Mouse (Mus musculus): ENCODE measurements at regions not wholly inside any gene's neighbourhood (a gene's known extent, or its start where the extent isn't known, plus 50 kb on each side); places are given as distances from the start of the nearest gene placed in this dataset.
A peak's percentile ranks its signal among the peaks of the same experiment; 100 is the strongest.

DNA sequence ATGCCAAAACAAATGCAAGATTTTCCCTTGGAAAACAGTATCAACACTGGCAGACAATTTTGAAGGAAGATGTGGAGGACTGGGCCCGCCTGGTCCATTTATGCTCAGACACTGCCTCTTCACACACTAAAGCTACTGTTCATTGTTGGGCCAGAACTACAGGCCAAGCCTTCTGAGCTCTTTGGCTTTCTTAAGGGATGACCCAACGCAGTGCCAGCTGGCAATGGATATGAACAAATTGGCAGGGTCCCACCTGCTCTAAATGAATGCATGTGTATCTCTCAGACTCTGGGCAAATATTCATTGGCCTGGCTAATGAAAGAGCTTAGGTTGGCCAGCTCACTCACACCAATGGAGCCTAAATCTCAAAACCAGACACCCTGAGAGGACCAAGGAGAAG is 190.0 kb upstream of the Sfrp2 start:
- no peaks in the 10 kb centered on the region for H3K36me3 ChIP-seq
- H3K27me3 ChIP-seq (ENCODE audit: insufficient read depth, poor library complexity, severe bottlenecking) = peaks cover 46% of the 10 kb centered on the region
- no peak overlapping the region for H3K4me3 ChIP-seq
- no peak for DNase-seq (ENCODE audit: low spot score)
- peaks cover 7% of the 10 kb centered on the region for H3K4me1 ChIP-seq (replicated peaks)
- WGBS = 91% methylated on average over 2 of the region's 2 CpGs
- H3K9me3 ChIP-seq = no peaks in the 10 kb centered on the region
- no peak overlapping the region for H3K27ac ChIP-seq

DNA sequence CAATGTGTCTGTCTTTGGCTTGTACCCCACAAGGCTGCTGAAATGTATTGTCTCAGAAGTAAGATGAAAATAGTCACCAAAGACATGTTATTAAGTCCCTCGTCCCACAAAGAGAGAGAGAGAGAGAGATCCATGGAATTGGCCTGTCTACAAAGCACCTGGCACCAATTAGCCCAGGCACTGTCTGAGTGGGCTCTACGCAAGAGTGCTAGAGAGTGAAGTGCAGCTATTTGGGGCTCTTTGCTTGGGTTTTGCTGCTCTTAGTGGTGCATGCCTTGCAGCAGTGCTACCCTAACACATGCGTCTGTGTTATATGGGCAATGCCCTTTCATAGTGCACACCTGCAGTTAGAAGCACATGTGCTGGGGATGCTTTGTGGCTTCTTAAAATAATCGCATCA is 185.4 kb upstream of the Sfrp2 start:
- DNase-seq (ENCODE audit: low spot score) = no peak
- Histone ChIP-seq H3K27me3 (ENCODE audit: insufficient read depth, poor library complexity, severe bottlenecking) (peaks cover 56% of the 10 kb centered on the region), H3K4me1 (replicated peaks) (peaks cover 31% of the 10 kb centered on the region), H3K27ac (no peak overlapping the region), H3K36me3 (no peaks in the 10 kb centered on the region), H3K4me3 (no peak overlapping the region), H3K9me3 (no peaks in the 10 kb centered on the region)
- WGBS = 69% methylated on average over 4 of the region's 4 CpGs

DNA sequence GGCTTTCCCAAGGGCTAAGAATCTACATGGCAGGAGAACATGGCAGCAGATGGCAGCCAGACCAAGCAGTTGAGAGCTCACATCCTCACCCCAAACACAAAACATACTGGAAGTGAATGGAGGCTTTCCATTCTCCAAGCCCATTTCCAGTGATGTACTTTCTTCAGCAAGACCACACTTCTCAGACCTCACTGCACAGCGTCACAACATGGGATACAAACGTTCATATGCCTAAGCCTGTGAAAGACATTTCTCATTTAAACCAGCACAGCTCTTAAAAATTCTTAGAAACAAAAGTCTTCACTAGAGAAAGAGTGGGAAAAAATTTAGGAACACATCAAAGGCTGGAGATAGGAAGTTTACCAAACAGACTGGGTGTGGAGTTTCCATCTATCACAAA is 183.9 kb upstream of the Sfrp2 start:
- peaks cover 67% of the 10 kb centered on the region for H3K27me3 ChIP-seq (ENCODE audit: insufficient read depth, poor library complexity, severe bottlenecking)
- H3K27ac ChIP-seq = no peak overlapping the region
- peaks cover 31% of the 10 kb centered on the region for H3K4me1 ChIP-seq (replicated peaks)
- no peaks in the 10 kb centered on the region for H3K9me3 ChIP-seq
- DNase-seq (ENCODE audit: low spot score) = no peak
- H3K36me3 ChIP-seq = no peaks in the 10 kb centered on the region
- WGBS = 57% methylated on average over 2 of the region's 2 CpGs
- no peak overlapping the region for H3K4me3 ChIP-seq

DNA sequence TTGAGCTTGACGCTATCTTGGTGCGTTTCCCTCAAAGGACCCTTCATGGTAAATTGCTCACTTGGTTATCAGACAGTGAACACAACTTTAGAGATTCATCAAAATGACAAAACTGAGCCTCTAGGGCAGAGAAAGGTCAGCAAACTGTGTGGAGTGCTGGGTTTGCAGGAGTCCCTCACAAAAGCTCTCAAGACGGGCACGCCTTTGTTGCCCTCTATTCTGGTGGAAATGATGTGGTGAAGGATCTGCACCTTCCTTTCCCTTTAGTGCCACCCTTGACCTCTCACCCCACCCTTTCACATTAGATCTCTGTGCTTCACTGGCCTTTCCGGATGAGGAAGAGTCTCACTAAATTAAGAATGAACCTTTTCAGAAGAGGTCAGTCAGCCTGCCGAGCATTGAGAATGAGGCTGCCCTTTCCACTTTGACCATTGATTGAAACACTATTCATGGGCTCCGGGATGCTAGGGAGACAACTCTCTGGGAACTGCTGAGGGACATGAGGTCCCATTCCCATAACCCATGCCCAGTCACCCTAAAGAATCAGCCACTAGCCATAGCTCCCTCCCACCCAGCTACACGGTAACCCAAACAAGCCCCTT is 182.9 kb upstream of the Sfrp2 start:
- H3K4me1 ChIP-seq (replicated peaks) = peaks cover 31% of the 10 kb centered on the region
- no peaks in the 10 kb centered on the region for H3K9me3 ChIP-seq
- H3K36me3 ChIP-seq = no peaks in the 10 kb centered on the region
- no peak overlapping the region for H3K27ac ChIP-seq
- peaks cover 64% of the 10 kb centered on the region for H3K27me3 ChIP-seq (ENCODE audit: insufficient read depth, poor library complexity, severe bottlenecking)
- DNase-seq (ENCODE audit: low spot score) = peak; percentile 82
- no peak overlapping the region for H3K4me3 ChIP-seq
- 22% methylated on average over 8 of the region's 8 CpGs for WGBS

- 51% methylated on average over 5 of the region's 5 CpGs for WGBS
- H3K27ac ChIP-seq = no peak overlapping the region
- DNase-seq (ENCODE audit: low spot score) = no peak
- peaks cover 39% of the 10 kb centered on the region for H3K27me3 ChIP-seq (ENCODE audit: insufficient read depth, poor library complexity, severe bottlenecking)
- no peak overlapping the region for H3K4me3 ChIP-seq
- H3K9me3 ChIP-seq = no peaks in the 10 kb centered on the region
- no peaks in the 10 kb centered on the region for H3K36me3 ChIP-seq
- H3K4me1 ChIP-seq (replicated peaks) = peaks cover 32% of the 10 kb centered on the region
These were observed 180.0 kb upstream of the Sfrp2 start for GRCm38 (mm10) chr3:83586086-83586485.

GRCm38 (mm10) chr3:83586551-83586950 is 179.6 kb upstream of the Sfrp2 start:
- WGBS = 81% methylated on average over 4 of the region's 4 CpGs
- Histone ChIP-seq H3K9me3 (0 out of 2 replicates have a peak, but pooled peaks cover 2% of the 10 kb centered on the region), H3K27me3 (ENCODE audit: insufficient read depth, poor library complexity, severe bottlenecking) (peaks cover 35% of the 10 kb centered on the region), H3K4me3 (no peak overlapping the region), H3K27ac (0 out of 2 replicates have a peak overlapping the region, but pooled peaks have one; percentile 16), H3K4me1 (replicated peaks) (peaks cover 32% of the 10 kb centered on the region), H3K36me3 (no peaks in the 10 kb centered on the region)
- no peak for DNase-seq (ENCODE audit: low spot score)

DNA sequence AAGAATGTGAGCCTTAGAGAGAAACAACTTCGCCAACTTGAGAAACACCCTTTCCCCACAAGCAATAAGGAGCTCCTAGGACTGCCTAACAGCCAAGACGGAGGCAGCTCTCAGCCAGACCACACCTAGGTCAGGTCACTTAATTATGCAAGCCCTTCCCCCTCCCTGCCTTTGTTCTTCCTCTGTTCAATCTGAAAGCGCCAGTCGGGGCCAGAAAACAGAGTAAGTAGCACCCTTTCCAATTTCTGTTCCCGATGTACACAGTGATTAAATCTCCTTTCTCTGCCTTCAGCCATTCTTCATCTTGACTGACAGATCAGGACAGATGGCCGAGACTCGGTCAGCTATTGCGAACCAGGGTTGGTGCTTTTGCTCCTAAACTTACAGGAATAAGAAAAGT is 177.0 kb upstream of the Sfrp2 start:
- Histone ChIP-seq H3K27ac (peak overlapping the region; percentile 77; the same call in 1 of the 2 replicates), H3K4me1 (replicated peaks) (peaks cover 9% of the 10 kb centered on the region), H3K27me3 (ENCODE audit: insufficient read depth, poor library complexity, severe bottlenecking) (peaks cover 36% of the 10 kb centered on the region), H3K36me3 (no peaks in the 10 kb centered on the region), H3K9me3 (0 out of 2 replicates have a peak, but pooled peaks cover 5% of the 10 kb centered on the region), H3K4me3 (peak overlapping the region; percentile 20; the same call in 1 of the 2 replicates)
- WGBS = 24% methylated on average over 8 of the region's 8 CpGs
- DNase-seq (ENCODE audit: low spot score) = peak; percentile 42

GRCm38 (mm10) chr3:83591206-83591605 is 174.9 kb upstream of the Sfrp2 start:
- H3K27me3 ChIP-seq (ENCODE audit: insufficient read depth, poor library complexity, severe bottlenecking) = peaks cover 20% of the 10 kb centered on the region
- H3K36me3 ChIP-seq = no peaks in the 10 kb centered on the region
- H3K4me1 ChIP-seq (replicated peaks) = peaks cover 9% of the 10 kb centered on the region
- H3K27ac ChIP-seq = no peak overlapping the region
- 92% methylated on average over 7 of the region's 7 CpGs for WGBS
- H3K4me3 ChIP-seq = no peak overlapping the region
- 0 out of 2 replicates have a peak, but pooled peaks cover 5% of the 10 kb centered on the region for H3K9me3 ChIP-seq
- no peak for DNase-seq (ENCODE audit: low spot score)

GRCm38 (mm10) chr3:83593321-83593720 is 172.8 kb upstream of the Sfrp2 start:
- H3K4me1 ChIP-seq (replicated peaks) = peaks cover 9% of the 10 kb centered on the region
- H3K36me3 ChIP-seq = no peaks in the 10 kb centered on the region
- no peak overlapping the region for H3K27ac ChIP-seq
- 80% methylated on average over 5 of the region's 5 CpGs for WGBS
- H3K4me3 ChIP-seq = no peak overlapping the region
- DNase-seq (ENCODE audit: low spot score) = no peak
- peaks cover 3% of the 10 kb centered on the region; the same call in 1 of the 2 replicates for H3K27me3 ChIP-seq (ENCODE audit: insufficient read depth, poor library complexity, severe bottlenecking)
- 0 out of 2 replicates have a peak, but pooled peaks cover 5% of the 10 kb centered on the region for H3K9me3 ChIP-seq

- Histone ChIP-seq H3K27ac (no peak overlapping the region), H3K36me3 (no peaks in the 10 kb centered on the region), H3K27me3 (ENCODE audit: insufficient read depth, poor library complexity, severe bottlenecking) (0 out of 2 replicates have a peak, but pooled peaks cover 9% of the 10 kb centered on the region), H3K4me1 (replicated peaks) (no peaks in the 10 kb centered on the region), H3K4me3 (no peak overlapping the region), H3K9me3 (no peaks in the 10 kb centered on the region)
- 76% methylated on average over 4 of the region's 4 CpGs for WGBS
- DNase-seq (ENCODE audit: low spot score) = no peak
These were observed 164.6 kb upstream of the Sfrp2 start for GRCm38 (mm10) chr3:83601506-83601905.

DNA sequence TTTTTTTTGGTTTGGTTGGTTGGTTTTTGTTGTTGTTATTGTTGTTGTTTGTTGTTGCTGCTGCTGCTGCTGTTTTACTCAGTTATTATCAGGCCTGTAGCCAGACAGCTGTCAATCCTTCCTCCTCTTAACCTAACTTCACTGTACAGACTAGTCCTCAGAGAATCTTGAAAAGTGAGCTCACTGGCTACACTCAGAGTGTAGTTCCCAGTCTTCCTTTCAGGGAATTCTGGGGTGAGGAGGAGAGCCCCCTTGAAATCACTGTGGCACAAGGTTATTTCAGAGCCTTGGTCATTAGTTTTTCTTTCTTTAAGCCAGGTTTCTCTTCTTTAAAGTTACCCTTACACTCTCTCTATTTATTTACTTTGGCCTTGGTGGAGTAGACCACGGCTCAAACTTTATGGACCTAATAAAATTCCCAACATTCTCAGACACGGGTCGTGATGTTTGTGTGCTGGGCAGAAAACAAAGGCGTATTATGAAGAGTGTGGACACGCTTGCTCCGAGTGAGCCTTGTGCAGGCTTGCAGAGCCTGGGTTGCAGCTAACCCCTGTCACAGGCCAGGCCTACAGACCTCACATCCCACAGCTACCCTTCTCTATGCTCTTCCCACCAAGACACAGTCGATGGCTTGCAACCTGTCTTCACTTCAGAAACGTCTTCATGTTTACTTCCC is 156.9 kb upstream of the Sfrp2 start:
- H3K27ac ChIP-seq = no peak overlapping the region; the same call in 1 of the 2 replicates
- no peaks in the 10 kb centered on the region for H3K9me3 ChIP-seq
- no peak overlapping the region for H3K4me3 ChIP-seq
- no peaks in the 10 kb centered on the region for H3K36me3 ChIP-seq
- H3K27me3 ChIP-seq (ENCODE audit: insufficient read depth, poor library complexity, severe bottlenecking) = no peaks in the 10 kb centered on the region
- no peak for DNase-seq (ENCODE audit: low spot score)
- H3K4me1 ChIP-seq (replicated peaks) = peaks cover 12% of the 10 kb centered on the region; the same call in 1 of the 2 replicates
- 75% methylated on average over 8 of the region's 8 CpGs for WGBS

DNA sequence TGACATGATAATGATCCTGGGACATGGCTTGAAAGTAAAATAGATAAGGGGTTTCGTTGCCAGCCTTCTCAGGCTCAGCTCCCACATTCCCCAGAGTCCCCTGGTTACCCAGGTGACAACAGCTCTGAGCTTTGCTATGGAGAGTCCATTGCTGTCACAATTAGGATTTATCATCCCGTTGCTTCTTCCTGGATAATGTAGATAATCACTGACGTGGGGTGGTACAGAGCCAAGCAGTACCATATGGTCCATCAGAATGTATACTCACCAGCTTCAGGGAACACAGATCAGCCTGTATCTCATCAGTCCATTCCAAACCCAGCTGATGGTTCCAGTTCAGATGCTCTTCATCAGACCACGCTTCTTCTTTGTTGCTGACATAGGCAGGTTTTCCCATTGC is 145.7 kb upstream of the Sfrp2 start:
- DNase-seq (ENCODE audit: low spot score) = no peak
- H3K4me1 ChIP-seq (replicated peaks) = no peaks in the 10 kb centered on the region
- no peaks in the 10 kb centered on the region for H3K36me3 ChIP-seq
- no peak overlapping the region for H3K27ac ChIP-seq
- no peak overlapping the region for H3K4me3 ChIP-seq
- H3K27me3 ChIP-seq (ENCODE audit: insufficient read depth, poor library complexity, severe bottlenecking) = no peaks in the 10 kb centered on the region
- H3K9me3 ChIP-seq = no peaks in the 10 kb centered on the region
- 72% methylated on average over 4 of the region's 4 CpGs for WGBS

DNA sequence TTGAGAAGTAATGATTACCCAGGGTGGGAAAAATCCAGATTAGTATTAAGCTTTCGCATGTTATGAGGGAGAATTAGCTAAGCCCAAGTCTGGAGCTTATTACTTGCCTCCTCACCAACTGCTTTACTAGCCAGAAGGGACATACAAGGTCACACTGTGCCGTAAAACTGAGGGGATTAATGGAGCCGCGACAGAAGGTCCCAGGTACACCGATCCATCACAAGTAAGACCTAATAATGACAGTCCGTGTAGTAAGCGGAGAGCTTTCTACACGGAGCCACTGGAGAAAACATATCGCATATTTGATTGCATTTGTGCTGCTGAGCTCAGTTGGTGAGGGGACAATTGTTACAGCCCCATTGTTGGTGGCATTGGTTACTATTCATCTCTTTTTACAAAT is 133.1 kb upstream of the Sfrp2 start:
- 92% methylated on average over 9 of the region's 9 CpGs for WGBS
- no peaks in the 10 kb centered on the region for H3K27me3 ChIP-seq (ENCODE audit: insufficient read depth, poor library complexity, severe bottlenecking)
- H3K4me3 ChIP-seq = no peak overlapping the region
- no peak overlapping the region for H3K27ac ChIP-seq
- no peaks in the 10 kb centered on the region for H3K36me3 ChIP-seq
- no peak for DNase-seq (ENCODE audit: low spot score)
- no peaks in the 10 kb centered on the region for H3K9me3 ChIP-seq
- H3K4me1 ChIP-seq (replicated peaks) = no peaks in the 10 kb centered on the region

All from hindbrain, embryonic 10.5 days (tissue).